Mouse (Mus musculus) myocyte (in vitro differentiated cells): ENCODE data around the gene Ptprd. TPM values are rescaled to one million over a fixed set of nuclear protein-coding genes. Genes with fewer than 3 reads are reported as not detected.

Experiments used
- H3K27me3 ChIP-seq: one replicate; pipeline ENCODE4 v1.6.1; 2011; ENCODE audit not compliant: control insufficient read depth, insufficient read depth, insufficient read length
- H3K36me3 ChIP-seq: one replicate; pipeline ENCODE4 v1.6.1; 2011; ENCODE audit not compliant: control insufficient read depth, insufficient read depth
- H3K4me2 ChIP-seq: one replicate; pipeline ENCODE4 v1.6.1; 2011; ENCODE audit warnings: low read depth, control low read depth
- H3K4me3 ChIP-seq: one replicate; pipeline ENCODE4 v1.5.1; 2011; ENCODE audit warnings: mild to moderate bottlenecking, control low read depth, moderate library complexity
- H3K79me2 ChIP-seq: one replicate; pipeline ENCODE4 v1.6.1; 2011; ENCODE audit not compliant: control insufficient read depth, insufficient read depth
- H3ac ChIP-seq: one replicate; pipeline ENCODE4 v1.6.1; 2011; ENCODE audit not compliant: control insufficient read depth, insufficient read length
- CEBPB ChIP-seq: IDR thresholded peaks from 2 replicates; pipeline ENCODE4 v1.6.1; 2011; ENCODE audit warnings: mild to moderate bottlenecking, moderate library complexity; ENCODE audit not compliant: poor library complexity, insufficient read depth, severe bottlenecking
- E2F4 ChIP-seq: IDR thresholded peaks from one replicate; pipeline ENCODE4 v1.6.1; 2011; ENCODE audit warnings: mild to moderate bottlenecking, control low read depth, moderate library complexity; ENCODE audit not compliant: insufficient read depth
- MAX ChIP-seq: IDR thresholded peaks from one replicate; pipeline ENCODE4 v1.6.1; 2011; ENCODE audit warnings: low read depth, mild to moderate bottlenecking, control low read depth
- MYOD1 ChIP-seq, 3 experiments: IDR thresholded peaks; one replicate each; pipeline ENCODE4 v1.6.1; 2011; ENCODE audit warnings: control low read depth in 2 of 3, low read depth in 2 of 3, mild to moderate bottlenecking in 2 of 3, moderate library complexity in 1 of 3; ENCODE audit not compliant: insufficient read length in 2 of 3, control insufficient read depth in 1 of 3
- MYOG ChIP-seq, 3 experiments: IDR thresholded peaks; one replicate each; pipeline ENCODE4 v1.6.1; 2011; ENCODE audit warnings: control low read depth in 2 of 3, low read depth in 2 of 3, mild to moderate bottlenecking in 2 of 3; ENCODE audit not compliant: insufficient read length in 2 of 3, control insufficient read depth in 1 of 3, insufficient read depth in 1 of 3
- POLR2A ChIP-seq: IDR thresholded peaks from one replicate; pipeline ENCODE4 v1.6.1; 2011; ENCODE audit warnings: low read depth, mild to moderate bottlenecking, control low read depth, moderate library complexity; ENCODE audit not compliant: insufficient read length
- POLR2AphosphoS2 ChIP-seq: IDR thresholded peaks from one replicate; pipeline ENCODE4 v1.6.1; 2011; ENCODE audit warnings: low read depth, control low read depth; ENCODE audit not compliant: insufficient read length
- REST ChIP-seq: IDR thresholded peaks from one replicate; pipeline ENCODE4 v1.6.1; 2011; ENCODE audit warnings: mild to moderate bottlenecking, control low read depth, moderate library complexity; ENCODE audit not compliant: insufficient read depth, insufficient read length
- SRF ChIP-seq: IDR thresholded peaks from one replicate; pipeline ENCODE4 v1.6.1; 2011; ENCODE audit warnings: low read depth; ENCODE audit not compliant: control insufficient read depth, insufficient read length
- TCF12 ChIP-seq: IDR thresholded peaks from one replicate; pipeline ENCODE4 v1.6.1; 2011; ENCODE audit warnings: mild to moderate bottlenecking, control low read depth; ENCODE audit not compliant: poor library complexity, insufficient read depth, severe bottlenecking
- TCF3 ChIP-seq: IDR thresholded peaks from one replicate; pipeline ENCODE4 v1.6.1; 2011; ENCODE audit warnings: low read depth, control low read depth; ENCODE audit not compliant: insufficient read length
- USF1 ChIP-seq: IDR thresholded peaks from one replicate; pipeline ENCODE4 v1.6.1; 2011; ENCODE audit warnings: low read depth, mild to moderate bottlenecking, control low read depth, moderate library complexity
- polyA plus RNA-seq: library from polyadenylated mRNA; unstranded; fragments of >200 nt; fragmentation: generic; extraction: Trizol; gene quantifications from one replicate; pipeline ENCODE4 v1.2.1, GENCODE M21; 2012; ENCODE audit warnings: missing spikeins

Gene Ptprd
- polyA plus RNA-seq, 1 experiment, result 2.9 TPM

GRCm38 (mm10) chr4:76409159-76409558 lies 1802.6 kb downstream of the Ptprd start:
- Histone ChIP-seq H3K4me3 (no peak overlapping the region), H3K4me2 (no peak overlapping the region), H3K36me3 (no peaks in the 10 kb centered on the region), H3ac (no peak overlapping the region), H3K79me2 (no peaks in the 10 kb centered on the region), H3K27me3 (no peaks in the 10 kb centered on the region)
- TF ChIP-seq POLR2A (no peak), REST (no peak), MYOG (IDR thresholded peaks at IDR 0.05; ENCODE audit: control insufficient read depth in 1 of 3, insufficient read depth in 1 of 3, insufficient read length in 2 of 3, low read depth in 2 of 3) (no peak), MYOD1 (IDR thresholded peaks at IDR 0.05; ENCODE audit: control insufficient read depth in 1 of 3, insufficient read length in 2 of 3, low read depth in 2 of 3) (no peak), SRF (no peak), E2F4 (no peak), USF1 (no peak), CEBPB (no peak)

- H3K27me3 ChIP-seq, result no peaks in the 10 kb centered on the region
- TF ChIP-seq REST (no peak), USF1 (no peak), SRF (no peak), MYOD1 (IDR thresholded peaks at IDR 0.05; ENCODE audit: control insufficient read depth in 1 of 3, insufficient read length in 2 of 3, low read depth in 2 of 3) (no peak), TCF12 (no peak), MYOG (IDR thresholded peaks at IDR 0.05; ENCODE audit: control insufficient read depth in 1 of 3, insufficient read depth in 1 of 3, insufficient read length in 2 of 3, low read depth in 2 of 3) (no peak), MAX (no peak), E2F4 (no peak), TCF3 (no peak)
Measured at GRCm38 (mm10) chr4:76405862-76406454, 1805.8 kb downstream of the Ptprd start.

GRCm38 (mm10) chr4:76403219-76403618 lies 1808.5 kb downstream of the Ptprd start:
- no peak overlapping the region for H3ac ChIP-seq
- TF ChIP-seq CEBPB (no peak), E2F4 (no peak)
- no peaks in the 10 kb centered on the region for H3K36me3 ChIP-seq
- H3K79me2 ChIP-seq, result no peaks in the 10 kb centered on the region
- H3K27me3 ChIP-seq, result no peaks in the 10 kb centered on the region
- no peak overlapping the region for H3K4me2 ChIP-seq
- H3K4me3 ChIP-seq, result no peak overlapping the region

More at GRCm38 (mm10) chr4:76405862-76406454, 1805.8 kb downstream of the Ptprd start:
- Histone ChIP-seq H3K36me3 (no peaks in the 10 kb centered on the region), H3K79me2 (no peaks in the 10 kb centered on the region), H3K4me2 (no peak overlapping the region), H3ac (no peak overlapping the region), H3K4me3 (no peak overlapping the region)

GRCm38 (mm10) chr4:76387887-76388286 lies 1823.9 kb downstream of the Ptprd start:
- H3K4me3 ChIP-seq, result no peak overlapping the region
- no peaks in the 10 kb centered on the region for H3K27me3 ChIP-seq
- TF ChIP-seq POLR2A, result no peak
- TF ChIP-seq USF1, result no peak
- TF ChIP-seq MAX, result no peak
- TF ChIP-seq REST, result no peak
- H3K4me2 ChIP-seq, result no peak overlapping the region
- no peaks in the 10 kb centered on the region for H3K79me2 ChIP-seq
- H3K36me3 ChIP-seq, result no peaks in the 10 kb centered on the region
- H3ac ChIP-seq, result no peak overlapping the region

GRCm38 (mm10) chr4:76386978-76387824 lies 1824.6 kb downstream of the Ptprd start:
- Histone ChIP-seq H3ac (no peak overlapping the region), H3K36me3 (no peaks in the 10 kb centered on the region), H3K27me3 (no peaks in the 10 kb centered on the region), H3K4me3 (no peak overlapping the region), H3K4me2 (no peak overlapping the region), H3K79me2 (no peaks in the 10 kb centered on the region)
- TF ChIP-seq MYOG (IDR thresholded peaks at IDR 0.05; ENCODE audit: control insufficient read depth in 1 of 3, insufficient read depth in 1 of 3, insufficient read length in 2 of 3, low read depth in 2 of 3), result no peak
- no peak for TF ChIP-seq E2F4
- TF ChIP-seq USF1, result no peak
- no peak for TF ChIP-seq TCF3
- TF ChIP-seq CEBPB, result no peak
- no peak for TF ChIP-seq SRF
- no peak for TF ChIP-seq MAX
- TF ChIP-seq MYOD1 (IDR thresholded peaks at IDR 0.05; ENCODE audit: control insufficient read depth in 1 of 3, insufficient read length in 2 of 3, low read depth in 2 of 3), result no peak
- TF ChIP-seq REST, result no peak
- TF ChIP-seq POLR2A, result no peak
- no peak for TF ChIP-seq TCF12
- TF ChIP-seq POLR2AphosphoS2, result no peak
